Mouse (Mus musculus) 3T3-L1 (cell line): ENCODE measurements around the gene Akp3.

Experiments used
- DNase-seq: peaks from one replicate; pipeline ENCODE4 v3.0.0-alpha.2; 2015; ENCODE audit warnings: low read depth, low spot score

The Akp3 gene

DNA sequence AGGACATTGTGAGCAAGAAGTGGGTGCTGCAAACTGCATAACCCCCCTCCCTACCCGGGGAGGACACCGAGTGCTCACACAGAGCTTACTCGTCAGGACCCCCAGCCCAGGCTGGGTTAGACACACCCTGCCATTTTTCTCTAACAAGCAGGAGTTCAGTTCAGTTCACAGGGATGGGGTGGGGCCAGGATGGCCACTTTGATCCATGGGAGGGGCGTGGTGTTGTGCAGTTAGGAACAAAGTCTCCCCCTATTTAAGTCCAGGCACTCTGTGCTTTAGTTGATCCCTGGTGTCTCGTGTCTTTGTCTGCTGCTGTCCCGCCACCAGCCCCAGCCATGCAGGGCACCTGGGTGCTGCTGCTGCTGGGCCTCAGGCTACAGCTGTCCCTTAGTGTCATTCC, at the start of gene Akp3:
TSS of gene Akp3 (plus strand) at position 301 of the 400 bp plus-strand sequence.
- DNase-seq = no peak

- peak; percentile 39 for DNase-seq
Observed at GRCm38 (mm10) chr1:87086196-87086595, 38.6 kb upstream of the Akp3 start.

DNA sequence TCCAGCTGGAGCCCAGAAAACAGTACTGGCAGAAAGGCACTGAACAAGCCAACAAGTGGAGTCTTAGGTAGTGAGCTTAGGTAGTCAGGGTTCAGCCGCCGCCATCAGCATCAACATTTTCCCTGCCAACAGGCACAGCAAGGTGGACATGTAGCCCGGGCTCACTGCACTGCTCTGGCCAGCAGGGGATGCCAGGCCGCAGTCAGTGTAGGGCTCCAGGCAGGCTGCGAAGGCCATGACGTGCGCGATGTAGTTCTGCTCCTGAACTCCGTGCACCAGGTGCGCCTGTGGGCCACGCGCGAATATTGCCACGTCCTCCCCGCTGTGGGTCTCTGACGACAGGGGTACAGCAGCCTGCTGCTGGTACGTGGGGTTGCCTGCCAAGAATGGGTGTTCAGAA, 37.8 kb upstream of the Akp3 start:
- DNase-seq = no peak

- DNase-seq = no peak
Observed at GRCm38 (mm10) chr1:87089251-87089650, 35.5 kb upstream of the Akp3 start.

- DNase-seq = no peak
Observed at GRCm38 (mm10) chr1:87089828-87090227, 34.9 kb upstream of the Akp3 start, which contains the start of gene Alppl2. Gene Alppl2 (minus strand): TSS chr1:87089928.

DNA sequence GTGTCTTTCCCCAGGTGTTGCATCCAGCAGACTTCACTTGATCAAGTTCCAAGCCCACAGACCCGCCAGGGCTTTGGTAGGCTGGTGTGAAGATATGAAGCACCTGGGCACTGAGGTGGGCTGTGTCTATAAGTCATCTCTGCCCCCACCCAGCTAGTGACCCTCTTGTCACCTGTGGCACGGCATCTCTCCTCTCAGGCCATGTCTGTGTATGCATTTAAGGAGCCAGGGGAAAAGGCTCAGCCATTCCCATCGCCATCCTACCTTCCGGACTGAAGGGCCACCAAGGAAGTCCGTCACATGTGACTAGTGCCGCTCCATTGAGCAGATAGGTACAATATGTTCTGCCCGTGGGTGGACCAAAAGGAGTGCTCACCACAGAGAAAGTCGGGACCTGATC, 29.1 kb upstream of the Akp3 start:
- no peak for DNase-seq

DNA sequence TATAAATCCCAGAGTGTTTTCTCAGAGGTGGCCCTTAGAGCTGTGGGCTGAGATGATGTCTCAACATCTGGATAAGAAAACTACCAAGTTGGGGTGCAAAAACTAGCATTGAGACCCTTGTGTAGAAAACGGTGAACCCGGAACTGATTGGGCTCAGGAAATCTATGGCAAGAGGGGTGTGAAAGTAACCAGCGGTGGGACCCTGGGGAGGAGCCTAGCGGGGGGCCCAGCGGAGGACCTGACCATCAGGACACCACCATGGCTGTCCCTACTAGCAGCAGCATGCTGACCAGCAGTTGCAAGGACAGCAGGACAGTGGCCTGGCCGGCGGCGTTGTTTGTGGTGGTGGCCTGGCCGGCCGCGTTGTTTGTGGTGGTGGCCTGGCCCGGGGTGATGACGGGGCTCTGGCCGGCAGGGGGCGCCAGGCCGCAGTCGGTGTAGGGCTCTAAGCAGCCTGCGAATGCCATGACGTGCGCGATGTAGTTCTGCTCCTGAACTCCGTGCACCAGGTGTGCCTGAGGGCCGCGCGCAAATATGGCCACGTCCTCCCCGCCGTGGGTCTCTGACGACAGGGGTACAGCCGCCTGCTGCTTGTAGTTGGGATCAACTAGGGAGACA, 26.3 kb upstream of the Akp3 start:
- peak; percentile 21 for DNase-seq

- DNase-seq = no peak
Observed at GRCm38 (mm10) chr1:87101411-87101810, 23.4 kb upstream of the Akp3 start, which contains the start of gene Alpi. Gene Alpi (minus strand): TSS chr1:87101606.

GRCm38 (mm10) chr1:87102114-87102513, 22.7 kb upstream of the Akp3 start:
- DNase-seq = no peak

GRCm38 (mm10) chr1:87103936-87104335, 20.8 kb upstream of the Akp3 start:
- no peak for DNase-seq

DNA sequence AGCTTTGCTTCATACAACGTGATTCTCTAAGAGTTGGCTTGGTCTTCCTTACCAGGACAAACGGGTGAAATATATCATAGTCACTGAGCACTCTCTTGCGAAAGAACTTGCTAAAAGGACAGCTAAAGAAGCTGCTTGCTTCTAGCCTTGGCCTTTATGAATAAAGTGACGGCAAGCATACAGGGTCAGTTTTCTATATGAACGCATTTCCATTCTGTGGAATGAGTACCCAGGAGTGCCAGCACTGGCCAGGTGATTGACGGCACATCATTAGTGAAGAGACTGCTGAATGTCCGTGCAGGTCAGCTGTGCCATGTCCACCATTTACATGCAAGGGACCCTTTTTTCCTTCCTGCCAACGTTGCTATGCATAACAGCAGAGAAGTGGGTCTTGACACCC, 18.2 kb upstream of the Akp3 start:
- no peak for DNase-seq

- DNase-seq = no peak
Observed at GRCm38 (mm10) chr1:87108564-87108963, 16.2 kb upstream of the Akp3 start.

DNA sequence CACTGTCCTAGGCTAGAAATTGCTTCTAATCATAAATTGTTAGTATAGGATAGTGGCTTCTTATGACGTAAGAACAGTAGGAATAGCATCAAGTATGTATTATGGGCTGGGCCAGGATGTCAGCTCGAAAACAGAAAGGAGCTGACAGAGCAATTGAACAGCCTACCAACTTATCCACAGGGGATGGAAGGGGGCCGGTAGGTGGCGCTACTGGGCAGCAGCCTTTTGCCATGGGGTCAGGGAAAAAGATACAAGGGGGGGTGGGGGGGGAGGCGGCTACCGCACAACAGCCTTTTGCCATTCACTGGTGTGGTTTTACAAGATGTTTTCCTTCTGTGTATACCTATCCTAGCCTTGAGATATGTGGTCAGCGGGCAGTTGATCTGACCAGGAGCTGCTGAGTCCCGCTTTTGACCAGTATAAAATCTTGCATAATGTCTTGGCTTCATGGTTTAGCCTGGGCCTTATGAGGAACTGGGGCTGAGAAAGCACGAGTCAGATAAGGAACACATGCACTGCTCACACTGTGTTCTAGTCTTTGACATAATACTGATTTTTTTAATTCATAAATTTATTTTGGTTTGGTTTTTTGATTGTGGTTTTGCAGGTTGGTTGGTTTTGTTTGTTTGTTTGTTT, 12.9 kb upstream of the Akp3 start:
- DNase-seq = no peak

- DNase-seq = peak; percentile 73
Observed at GRCm38 (mm10) chr1:87114784-87115183, 10.0 kb upstream of the Akp3 start.

DNA sequence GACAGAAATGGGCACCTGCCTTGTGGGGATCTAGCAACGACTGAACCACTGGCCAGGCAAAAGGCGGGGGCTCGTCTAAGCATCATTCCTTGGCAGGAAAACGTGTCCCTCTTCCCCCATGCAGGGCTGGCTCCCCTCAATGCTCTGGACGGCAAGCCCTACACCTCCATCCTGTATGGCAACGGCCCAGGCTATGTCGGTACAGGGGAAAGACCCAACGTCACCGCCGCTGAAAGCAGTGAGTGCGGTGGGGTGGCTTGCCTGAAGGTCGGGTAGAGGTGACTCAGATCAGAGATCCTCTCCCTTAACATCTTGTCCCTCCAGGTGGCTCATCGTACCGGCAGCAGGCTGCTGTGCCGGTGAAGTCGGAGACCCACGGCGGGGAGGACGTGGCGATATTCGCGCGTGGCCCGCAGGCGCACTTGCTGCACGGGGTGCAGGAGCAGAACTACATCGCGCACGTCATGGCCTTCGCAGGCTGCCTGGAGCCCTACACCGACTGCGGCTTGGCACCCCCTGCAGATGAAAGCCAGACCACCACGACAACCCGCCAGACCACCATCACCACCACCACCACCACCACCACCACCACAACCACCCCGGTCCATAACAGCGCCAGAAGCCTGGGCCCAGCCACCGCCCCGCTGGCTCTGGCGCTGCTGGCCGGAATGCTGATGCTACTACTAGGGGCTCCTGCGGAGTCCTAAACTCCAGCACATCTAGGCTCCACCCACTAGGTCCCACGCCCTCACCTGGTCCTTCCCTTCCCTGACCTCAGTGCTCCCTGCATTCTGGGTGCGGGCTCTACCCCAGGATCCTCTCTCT, 2.6 kb downstream of the Akp3 start:
- no peak for DNase-seq

DNA sequence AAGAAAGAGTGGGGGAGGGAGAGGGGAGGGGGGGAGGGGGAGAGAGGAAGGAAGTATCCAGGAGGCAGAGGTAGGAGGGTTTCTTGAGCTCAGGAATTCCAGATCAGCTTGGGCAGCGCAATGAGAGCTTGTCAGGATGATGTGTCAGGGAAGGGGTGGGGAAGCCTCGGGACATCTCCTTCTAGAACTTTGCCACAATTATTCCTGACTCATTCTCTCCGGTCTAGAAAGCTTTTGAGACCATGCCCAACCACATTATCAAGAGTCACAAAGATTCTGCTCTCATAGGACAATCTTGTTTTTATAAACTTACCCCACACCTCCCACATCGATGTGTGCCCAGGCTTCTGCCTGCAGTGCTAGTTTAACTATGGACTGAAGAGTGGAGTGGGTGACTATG, 7.0 kb downstream of the Akp3 start:
- peak; percentile 87 for DNase-seq

DNA sequence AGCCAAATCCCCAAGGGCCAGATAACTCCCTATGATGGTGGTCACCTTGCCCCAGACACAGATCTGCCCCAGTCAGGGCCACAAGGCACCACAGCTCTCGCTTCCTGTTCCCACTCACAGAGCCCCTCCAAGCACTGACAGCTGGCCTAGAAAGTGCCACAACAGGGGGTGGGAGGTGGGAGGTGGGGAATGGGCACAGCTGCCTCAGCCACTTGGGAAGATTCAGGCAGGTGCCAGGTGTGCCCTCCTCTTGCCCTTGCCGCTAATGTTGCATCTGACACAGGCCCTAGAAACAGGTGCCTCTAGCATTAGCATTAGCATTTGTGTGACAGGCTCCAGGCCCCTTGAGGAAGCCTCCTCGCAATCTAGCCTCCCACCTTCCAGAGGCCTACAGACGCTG, 16.8 kb downstream of the Akp3 start:
- no peak for DNase-seq

- DNase-seq = peak; percentile 96
Observed at GRCm38 (mm10) chr1:87142456-87142855, 17.7 kb downstream of the Akp3 start.

DNA sequence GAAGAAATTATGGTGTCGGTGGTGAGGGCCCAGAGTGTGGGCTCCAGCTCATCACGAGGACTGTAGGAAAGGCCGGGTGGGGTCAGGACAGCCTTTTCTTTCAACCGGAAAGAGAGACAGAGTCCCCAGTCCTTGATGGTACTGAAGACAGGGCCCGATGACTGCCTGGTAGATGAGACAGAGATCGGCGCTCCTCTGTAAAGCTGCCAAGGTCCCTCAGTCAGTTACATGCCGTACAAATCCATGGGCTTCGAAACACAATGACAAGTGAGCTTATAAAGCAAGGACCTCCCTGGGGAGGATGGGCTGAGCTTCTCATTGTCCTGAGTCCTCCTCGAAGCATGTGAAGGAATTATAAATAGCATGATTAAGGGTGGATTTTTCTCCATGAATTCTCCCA, 18.4 kb downstream of the Akp3 start:
- DNase-seq = peak; percentile 29

DNA sequence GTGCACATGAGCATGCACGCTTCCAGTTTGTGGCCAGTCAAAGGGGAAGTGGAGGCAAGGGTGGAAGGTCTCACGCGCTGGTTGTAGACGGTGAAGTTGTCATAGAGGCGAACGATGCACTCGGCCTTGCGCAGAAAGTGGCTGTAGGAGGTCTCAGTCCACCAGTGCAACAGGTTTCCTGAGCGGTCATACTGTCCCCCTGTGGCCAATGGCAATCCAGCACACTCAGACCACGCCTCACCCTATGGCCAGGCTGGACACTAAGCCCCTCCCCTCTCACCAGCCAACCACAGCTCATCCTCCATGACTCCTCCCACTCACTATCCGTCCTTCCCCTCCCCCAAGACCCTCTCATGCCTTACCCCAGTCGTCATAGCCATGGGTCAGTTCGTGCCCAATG, 24.6 kb downstream of the Akp3 start:
- DNase-seq = no peak

- DNase-seq = no peak
Observed at GRCm38 (mm10) chr1:87151286-87151685, 26.5 kb downstream of the Akp3 start.

DNA sequence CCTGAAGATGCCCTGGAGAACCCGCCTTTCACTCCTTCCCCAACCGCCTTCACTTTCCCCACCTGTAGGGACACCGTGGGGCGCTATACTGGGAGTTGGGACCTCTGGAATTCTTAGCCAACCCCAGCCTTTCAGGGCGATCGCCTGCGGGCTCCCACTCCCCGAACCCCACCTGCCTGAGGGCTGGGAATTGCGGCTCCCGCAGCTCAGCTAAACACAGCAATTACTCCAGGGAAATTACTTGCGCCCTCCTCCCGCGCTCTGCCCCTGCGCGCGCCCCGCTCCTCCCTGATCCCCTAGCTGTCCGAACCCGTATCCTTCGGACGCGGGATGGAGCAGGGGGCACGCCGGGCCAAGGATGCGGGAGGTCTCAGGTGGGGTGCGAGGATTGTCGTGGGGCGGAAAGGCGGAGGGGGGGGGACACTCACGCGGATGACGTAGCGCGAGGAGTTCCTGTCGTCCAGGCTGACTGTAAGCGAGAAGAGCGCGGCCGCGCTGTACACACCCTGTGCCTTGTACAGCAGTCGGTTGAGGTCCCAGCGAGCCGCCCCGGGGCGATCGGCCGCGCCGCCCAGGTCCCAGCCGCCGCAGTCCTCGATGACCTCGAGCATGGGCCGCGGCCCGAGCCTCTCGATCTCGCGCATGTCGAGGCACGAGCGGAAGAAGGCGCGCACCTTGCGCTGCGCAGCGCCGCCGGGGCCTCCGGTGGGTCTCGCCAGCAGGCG, 29.2 kb downstream of the Akp3 start:
- DNase-seq = no peak
